Mouse (Mus musculus): ENCODE measurements around the gene Kctd11.

- TF ChIP-seq CTCF (IDR thresholded peaks at IDR 0.05; ENCODE audit: control insufficient read depth, insufficient read depth, insufficient replicate concordance, low read depth, low read length) (no peak), POLR2A (IDR thresholded peaks at IDR 0.05; ENCODE audit: control insufficient read depth, low read depth, low read length) (no peak)
Measured at GRCm38 (mm10) chr11:69883527-69884151, 2.4 kb upstream of the Kctd11 start.
